Mouse (Mus musculus) embryonic facial prominence, embryonic 10.5 days (tissue): ENCODE measurements around the gene Cd300e. TPM values are rescaled to one million over a fixed set of nuclear protein-coding genes. Genes with fewer than 3 reads are reported as not detected.

Experiments used
- DNase-seq: peaks from one replicate; pipeline ENCODE4 v3.0.0-alpha.2; 2017; ENCODE audit warnings: low spot score
- H3K27ac ChIP-seq: fragments of 300-500 bp; sonication (generic); replicated peaks from 2 replicates; pipeline ENCODE4 v1.5.1; 2016; ENCODE audit warnings: mild to moderate bottlenecking
- H3K27me3 ChIP-seq: fragments of 300-500 bp; sonication (generic); replicated peaks from 2 replicates; pipeline ENCODE4 v1.6.1; 2016; ENCODE audit warnings: low read depth, mild to moderate bottlenecking; ENCODE audit not compliant: poor library complexity, severe bottlenecking
- H3K36me3 ChIP-seq: fragments of 300-500 bp; sonication (generic); replicated peaks from 2 replicates; pipeline ENCODE4 v1.6.1; 2016; ENCODE audit warnings: mild to moderate bottlenecking, moderate library complexity
- H3K4me1 ChIP-seq: fragments of 300-500 bp; sonication (generic); 2 replicates; pipeline ENCODE4 v1.6.1; 2016
- H3K4me3 ChIP-seq: fragments of 300-500 bp; sonication (generic); 2 replicates; pipeline ENCODE4 v1.5.1; 2016; ENCODE audit warnings: mild to moderate bottlenecking, moderate library complexity
- H3K9me3 ChIP-seq: fragments of 300-500 bp; sonication (generic); 2 replicates; pipeline ENCODE4 v1.6.1; 2016; ENCODE audit warnings: mild to moderate bottlenecking
- WGBS: fragments of 180-500 bp; shearing (Covaris S2); methylation state at CpG from one replicate; pipeline ENCODE4 v1.1.7; 2016; 5-methylcytosine and 5-hydroxymethylcytosine counted together
- polyA plus RNA-seq: library from polyadenylated mRNA; unstranded; fragments of >200 nt; fragmentation: Nextera tagmentation; extraction: Ambion mirVana; gene quantifications from 2 replicates; pipeline ENCODE4 v1.2.1, GENCODE M21; 2016

Cd300e gene
- polyA plus RNA-seq, 1 experiment from 2014 or later = not detected

- Histone ChIP-seq H3K36me3 (no peaks in the 10 kb centered on the region), H3K27me3 (no peaks in the 10 kb centered on the region), H3K4me3 (peak overlapping the region; percentile 27; the same call in 1 of the 2 replicates), H3K27ac (peak overlapping the region; percentile 59), H3K9me3 (0 out of 2 replicates have a peak, but pooled peaks cover 2% of the 10 kb centered on the region), H3K4me1 (peaks cover 69% of the 10 kb centered on the region)
- WGBS = 38% methylated on average over 16 of the region's 16 CpGs
- peak; percentile 83 for DNase-seq
These were observed 37.4 kb upstream of the Cd300e start for GRCm38 (mm10) chr11:115099241-115099840.

- Histone ChIP-seq H3K36me3 (no peaks in the 10 kb centered on the region), H3K4me3 (no peak overlapping the region), H3K9me3 (peaks cover 3% of the 10 kb centered on the region; the same call in 1 of the 2 replicates), H3K27me3 (no peaks in the 10 kb centered on the region), H3K27ac (peak overlapping the region; percentile 57; the same call in 1 of the 2 replicates), H3K4me1 (peaks cover 59% of the 10 kb centered on the region)
- WGBS = 39% methylated on average over 10 of the region's 10 CpGs
- DNase-seq = peak; percentile 49
These were observed 36.4 kb upstream of the Cd300e start for GRCm38 (mm10) chr11:115098203-115098932.

- Histone ChIP-seq H3K4me1 (peaks cover 15% of the 10 kb centered on the region), H3K4me3 (peak overlapping the region; percentile 47; the same call in 1 of the 2 replicates), H3K9me3 (peaks cover 10% of the 10 kb centered on the region; the same call in 1 of the 2 replicates), H3K36me3 (no peaks in the 10 kb centered on the region), H3K27me3 (peaks cover 34% of the 10 kb centered on the region), H3K27ac (no peak overlapping the region)
- WGBS = 21% methylated on average over 4 of the region's 4 CpGs
- DNase-seq = no peak
These were observed 30.2 kb upstream of the Cd300e start for GRCm38 (mm10) chr11:115092140-115092539.

- Histone ChIP-seq H3K9me3 (peaks cover 10% of the 10 kb centered on the region; the same call in 1 of the 2 replicates), H3K4me3 (peak within 1 kb of the TSS; percentile 47), H3K36me3 (no peaks in the 10 kb centered on the region), H3K27me3 (peaks cover 34% of the 10 kb centered on the region), H3K27ac (no peak within 1 kb of the TSS; the same call in 1 of the 2 replicates), H3K4me1 (peaks cover 11% of the 10 kb centered on the region)
- 2% methylated on average over 36 of the region's 36 CpGs for WGBS
- DNase-seq = peak; percentile 77
These were observed 29.5 kb upstream of the Cd300e start, which contains the start of gene Rab37 for GRCm38 (mm10) chr11:115091362-115091901. TSS of gene Rab37 (plus strand) at chr11:115091431.

GRCm38 (mm10) chr11:115089853-115090252 lies 27.9 kb upstream of the Cd300e start:
- H3K36me3 ChIP-seq = no peaks in the 10 kb centered on the region
- peaks cover 50% of the 10 kb centered on the region for H3K27me3 ChIP-seq
- no peak for DNase-seq
- H3K9me3 ChIP-seq = peaks cover 10% of the 10 kb centered on the region; the same call in 1 of the 2 replicates
- no peak overlapping the region for H3K27ac ChIP-seq
- H3K4me1 ChIP-seq = peaks cover 14% of the 10 kb centered on the region
- 66% methylated on average over 6 of the region's 6 CpGs for WGBS
- H3K4me3 ChIP-seq = no peak overlapping the region

- Histone ChIP-seq H3K27me3 (peaks cover 54% of the 10 kb centered on the region), H3K27ac (no peak overlapping the region), H3K4me3 (no peak overlapping the region), H3K9me3 (0 out of 2 replicates have a peak, but pooled peaks cover 3% of the 10 kb centered on the region), H3K4me1 (peaks cover 16% of the 10 kb centered on the region), H3K36me3 (no peaks in the 10 kb centered on the region)
- no peak for DNase-seq
- 70% methylated on average over 7 of the region's 7 CpGs for WGBS
These were observed 24.2 kb upstream of the Cd300e start for GRCm38 (mm10) chr11:115086213-115086612.

GRCm38 (mm10) chr11:115085064-115085463 lies 23.1 kb upstream of the Cd300e start:
- Histone ChIP-seq H3K4me1 (peaks cover 16% of the 10 kb centered on the region), H3K27ac (no peak overlapping the region), H3K9me3 (0 out of 2 replicates have a peak, but pooled peaks cover 2% of the 10 kb centered on the region), H3K4me3 (no peak overlapping the region), H3K36me3 (no peaks in the 10 kb centered on the region), H3K27me3 (peaks cover 43% of the 10 kb centered on the region)
- DNase-seq = no peak
- 60% methylated on average over 8 of the region's 8 CpGs for WGBS

- 45% methylated on average over 12 of the region's 12 CpGs for WGBS
- no peak for DNase-seq
- Histone ChIP-seq H3K36me3 (no peaks in the 10 kb centered on the region), H3K4me3 (no peak overlapping the region), H3K27me3 (peaks cover 41% of the 10 kb centered on the region), H3K9me3 (no peaks in the 10 kb centered on the region), H3K27ac (no peak overlapping the region), H3K4me1 (peaks cover 16% of the 10 kb centered on the region)
These were observed 22.6 kb upstream of the Cd300e start for GRCm38 (mm10) chr11:115084595-115084994.

- H3K27me3 ChIP-seq = peaks cover 41% of the 10 kb centered on the region
- peaks cover 16% of the 10 kb centered on the region for H3K4me1 ChIP-seq
- no peak overlapping the region for H3K27ac ChIP-seq
- no peaks in the 10 kb centered on the region for H3K9me3 ChIP-seq
- 48% methylated on average over 18 of the region's 18 CpGs for WGBS
- no peaks in the 10 kb centered on the region for H3K36me3 ChIP-seq
- no peak overlapping the region for H3K4me3 ChIP-seq
- DNase-seq = peak; percentile 78
These were observed 21.6 kb upstream of the Cd300e start for GRCm38 (mm10) chr11:115083376-115084139.

GRCm38 (mm10) chr11:115082196-115082595 lies 20.2 kb upstream of the Cd300e start:
- DNase-seq = no peak
- H3K9me3 ChIP-seq = no peaks in the 10 kb centered on the region
- 74% methylated on average over 6 of the region's 6 CpGs for WGBS

GRCm38 (mm10) chr11:115081373-115081772 lies 19.4 kb upstream of the Cd300e start:
- Histone ChIP-seq H3K9me3 (no peaks in the 10 kb centered on the region), H3K27ac (no peak overlapping the region), H3K4me1 (peaks cover 16% of the 10 kb centered on the region), H3K27me3 (peaks cover 40% of the 10 kb centered on the region), H3K4me3 (no peak overlapping the region), H3K36me3 (no peaks in the 10 kb centered on the region)
- DNase-seq = no peak
- 57% methylated on average over 3 of the region's 3 CpGs for WGBS

More at GRCm38 (mm10) chr11:115082196-115082595, 20.2 kb upstream of the Cd300e start:
- Histone ChIP-seq H3K4me1 (peaks cover 16% of the 10 kb centered on the region), H3K27ac (no peak overlapping the region), H3K4me3 (no peak overlapping the region), H3K27me3 (peaks cover 41% of the 10 kb centered on the region), H3K36me3 (no peaks in the 10 kb centered on the region)

- peak; percentile 54 for DNase-seq
- H3K4me3 ChIP-seq = no peak overlapping the region
- H3K4me1 ChIP-seq = peaks cover 16% of the 10 kb centered on the region
- H3K27ac ChIP-seq = no peak overlapping the region
- H3K9me3 ChIP-seq = no peaks in the 10 kb centered on the region
- no peaks in the 10 kb centered on the region for H3K36me3 ChIP-seq
- WGBS = 35% methylated on average over 13 of the region's 13 CpGs
- H3K27me3 ChIP-seq = peaks cover 35% of the 10 kb centered on the region
These were observed 18.9 kb upstream of the Cd300e start for GRCm38 (mm10) chr11:115080886-115081285.
